Mouse (Mus musculus): ENCODE data around the gene Gm11027. TPM values are rescaled to one million over a fixed set of nuclear protein-coding genes. Genes with fewer than 3 reads are reported as not detected.

Gm11027 gene
- polyA plus RNA-seq, 1 experiment from 2014 or later, result not detected

GRCm38 (mm10) chr12:116271071-116271470, 4.1 kb upstream of the Gm11027 start:
- Histone ChIP-seq H3K27me3 (replicated peaks; ENCODE audit: control insufficient read depth, insufficient read depth, low read length) (no peaks in the 10 kb centered on the region), H3K4me2 (ENCODE audit: low read length) (no peak overlapping the region), H3K36me3 (ENCODE audit: control insufficient read depth, insufficient read depth, low read length) (no peaks in the 10 kb centered on the region), H3K4me1 (ENCODE audit: control insufficient read depth, insufficient read depth, low read length) (no peaks in the 10 kb centered on the region), H3K4me3 (ENCODE audit: low read depth, low read length) (no peak overlapping the region), H3K9ac (ENCODE audit: low read length) (no peak overlapping the region), H3K27ac (ENCODE audit: low read depth, low read length) (no peak overlapping the region), H3K9me3 (replicated peaks; ENCODE audit: control insufficient read depth, low read length) (no peaks in the 10 kb centered on the region)
- 92% methylated on average over 2 of the region's 2 CpGs for WGBS
- ATAC-seq (no peak), DNase-seq (ENCODE audit: low spot score) (no peak)

- no peak for ATAC-seq
- Histone ChIP-seq H3K4me2 (ENCODE audit: low read length) (no peak overlapping the region), H3K9ac (ENCODE audit: low read length) (no peak overlapping the region), H3K4me1 (ENCODE audit: control insufficient read depth, insufficient read depth, low read length) (no peaks in the 10 kb centered on the region), H3K36me3 (ENCODE audit: control insufficient read depth, insufficient read depth, low read length) (no peaks in the 10 kb centered on the region), H3K4me3 (ENCODE audit: low read depth, low read length) (no peak overlapping the region), H3K9me3 (replicated peaks; ENCODE audit: control insufficient read depth, low read length) (no peaks in the 10 kb centered on the region), H3K27me3 (replicated peaks; ENCODE audit: control insufficient read depth, insufficient read depth, low read length) (no peaks in the 10 kb centered on the region), H3K27ac (ENCODE audit: low read depth, low read length) (no peak overlapping the region)
- DNase-seq (ENCODE audit: low spot score), result no peak
- WGBS, result 37% methylated on average over 1 of the region's 1 CpGs
Measured at GRCm38 (mm10) chr12:116273733-116274132, 1.5 kb upstream of the Gm11027 start.

GRCm38 (mm10) chr12:116275631-116276030, 445 bp downstream of the Gm11027 start:
- 87% methylated on average over 4 of the region's 4 CpGs for WGBS
- no peak for DNase-seq (ENCODE audit: low spot score)
- Histone ChIP-seq H3K9ac (ENCODE audit: low read length) (no peak overlapping the region), H3K4me2 (ENCODE audit: low read length) (no peak overlapping the region), H3K27ac (ENCODE audit: low read depth, low read length) (no peak overlapping the region), H3K36me3 (ENCODE audit: control insufficient read depth, insufficient read depth, low read length) (no peaks in the 10 kb centered on the region), H3K9me3 (replicated peaks; ENCODE audit: control insufficient read depth, low read length) (no peaks in the 10 kb centered on the region), H3K27me3 (replicated peaks; ENCODE audit: control insufficient read depth, insufficient read depth, low read length) (no peaks in the 10 kb centered on the region), H3K4me3 (ENCODE audit: low read depth, low read length) (no peak overlapping the region), H3K4me1 (ENCODE audit: control insufficient read depth, insufficient read depth, low read length) (peaks cover 2% of the 10 kb centered on the region; the same call in 1 of the 2 replicates)
- ATAC-seq, result no peak

- peaks cover 5% of the 10 kb centered on the region; the same call in 1 of the 2 replicates for H3K4me1 ChIP-seq (ENCODE audit: control insufficient read depth, insufficient read depth, low read length)
- H3K4me2 ChIP-seq (ENCODE audit: low read length), result no peak overlapping the region
- H3K4me3 ChIP-seq (ENCODE audit: low read depth, low read length), result no peak overlapping the region
- no peak for ATAC-seq
- 72% methylated on average over 2 of the region's 2 CpGs for WGBS
- H3K9me3 ChIP-seq (replicated peaks; ENCODE audit: control insufficient read depth, low read length), result no peaks in the 10 kb centered on the region
- H3K27me3 ChIP-seq (replicated peaks; ENCODE audit: control insufficient read depth, insufficient read depth, low read length), result no peaks in the 10 kb centered on the region
- no peaks in the 10 kb centered on the region for H3K36me3 ChIP-seq (ENCODE audit: control insufficient read depth, insufficient read depth, low read length)
- no peak overlapping the region for H3K27ac ChIP-seq (ENCODE audit: low read depth, low read length)
- no peak overlapping the region for H3K9ac ChIP-seq (ENCODE audit: low read length)
- DNase-seq (ENCODE audit: low spot score), result no peak
Measured at GRCm38 (mm10) chr12:116276961-116277360, 1.8 kb downstream of the Gm11027 start.

- Histone ChIP-seq H3K27me3 (replicated peaks; ENCODE audit: control insufficient read depth, insufficient read depth, low read length) (no peaks in the 10 kb centered on the region), H3K4me1 (ENCODE audit: control insufficient read depth, insufficient read depth, low read length) (peaks cover 10% of the 10 kb centered on the region; the same call in 1 of the 2 replicates), H3K4me2 (ENCODE audit: low read length) (no peak overlapping the region), H3K27ac (ENCODE audit: low read depth, low read length) (no peak overlapping the region), H3K9ac (ENCODE audit: low read length) (no peak overlapping the region), H3K36me3 (ENCODE audit: control insufficient read depth, insufficient read depth, low read length) (no peaks in the 10 kb centered on the region), H3K9me3 (replicated peaks; ENCODE audit: control insufficient read depth, low read length) (no peaks in the 10 kb centered on the region), H3K4me3 (ENCODE audit: low read depth, low read length) (no peak overlapping the region)
- no peak for ATAC-seq
- no peak for DNase-seq (ENCODE audit: low spot score)
- WGBS, result 83% methylated on average over 1 of the region's 1 CpGs
Measured at GRCm38 (mm10) chr12:116278541-116278940, 3.4 kb downstream of the Gm11027 start.

GRCm38 (mm10) chr12:116279181-116279580, 4.0 kb downstream of the Gm11027 start:
- H3K27ac ChIP-seq (ENCODE audit: low read depth, low read length), result no peak overlapping the region
- WGBS, result 95% methylated on average over 2 of the region's 2 CpGs
- ATAC-seq (no peak), DNase-seq (ENCODE audit: low spot score) (no peak)
- no peak overlapping the region for H3K9ac ChIP-seq (ENCODE audit: low read length)
- no peaks in the 10 kb centered on the region for H3K9me3 ChIP-seq (replicated peaks; ENCODE audit: control insufficient read depth, low read length)
- no peak overlapping the region for H3K4me2 ChIP-seq (ENCODE audit: low read length)
- no peaks in the 10 kb centered on the region for H3K27me3 ChIP-seq (replicated peaks; ENCODE audit: control insufficient read depth, insufficient read depth, low read length)
- H3K36me3 ChIP-seq (ENCODE audit: control insufficient read depth, insufficient read depth, low read length), result no peaks in the 10 kb centered on the region
- H3K4me3 ChIP-seq (ENCODE audit: low read depth, low read length), result no peak overlapping the region
- H3K4me1 ChIP-seq (ENCODE audit: control insufficient read depth, insufficient read depth, low read length), result peaks cover 10% of the 10 kb centered on the region; the same call in 1 of the 2 replicates

GRCm38 (mm10) chr12:116280149-116280652, 5.0 kb downstream of the Gm11027 start:
- Histone ChIP-seq H3K4me2 (ENCODE audit: low read length) (peak overlapping the region; percentile 98), H3K36me3 (ENCODE audit: control insufficient read depth, insufficient read depth, low read length) (no peaks in the 10 kb centered on the region), H3K27me3 (replicated peaks; ENCODE audit: control insufficient read depth, insufficient read depth, low read length) (no peaks in the 10 kb centered on the region), H3K9ac (ENCODE audit: low read length) (peak overlapping the region; percentile 95), H3K4me1 (ENCODE audit: control insufficient read depth, insufficient read depth, low read length) (peaks cover 10% of the 10 kb centered on the region; the same call in 1 of the 2 replicates), H3K9me3 (replicated peaks; ENCODE audit: control insufficient read depth, low read length) (no peaks in the 10 kb centered on the region), H3K4me3 (ENCODE audit: low read depth, low read length) (peak overlapping the region; percentile 95), H3K27ac (ENCODE audit: low read depth, low read length) (peak overlapping the region; percentile 93)
- ATAC-seq (no peak), DNase-seq (ENCODE audit: low spot score) (no peak)
- under 1% methylated on average over 7 of the region's 7 CpGs for WGBS

GRCm38 (mm10) chr12:116280653-116281364, 5.6 kb downstream of the Gm11027 start, which contains the start of gene Esyt2:
TSS of gene Esyt2 (plus strand) at chr12:116281196.
- H3K4me2 ChIP-seq (ENCODE audit: low read length), result peak within 1 kb of the TSS; percentile 98
- DNase-seq (ENCODE audit: low spot score) (peak; percentile 99), ATAC-seq (peak; percentile 97)
- 0% methylated on average over 59 of the region's 68 CpGs for WGBS
- H3K27ac ChIP-seq (ENCODE audit: low read depth, low read length), result peak within 1 kb of the TSS; percentile 93
- H3K36me3 ChIP-seq (ENCODE audit: control insufficient read depth, insufficient read depth, low read length), result no peaks in the 10 kb centered on the region
- peak within 1 kb of the TSS; percentile 95 for H3K4me3 ChIP-seq (ENCODE audit: low read depth, low read length)
- H3K9me3 ChIP-seq (replicated peaks; ENCODE audit: control insufficient read depth, low read length), result no peaks in the 10 kb centered on the region
- H3K9ac ChIP-seq (ENCODE audit: low read length), result peak within 1 kb of the TSS; percentile 95
- no peaks in the 10 kb centered on the region for H3K27me3 ChIP-seq (replicated peaks; ENCODE audit: control insufficient read depth, insufficient read depth, low read length)
- peaks cover 10% of the 10 kb centered on the region; the same call in 1 of the 2 replicates for H3K4me1 ChIP-seq (ENCODE audit: control insufficient read depth, insufficient read depth, low read length)
